Mouse (Mus musculus): ENCODE data around the gene Lrrc4. TPM values are rescaled to one million over a fixed set of nuclear protein-coding genes. Genes with fewer than 3 reads are reported as not detected.

Gene Lrrc4
- polyA plus RNA-seq, 1 experiment from 2014 or later: 0.51 TPM

GRCm38 (mm10) chr6:28875333-28875732 lies 43.8 kb upstream of the Lrrc4 start:
- TF ChIP-seq CTCF (IDR thresholded peaks at IDR 0.05; ENCODE audit: low read depth) (no peak), EP300 (optimal IDR thresholded peaks at IDR 0.05) (no peak)
- H3K4me2 ChIP-seq (replicated peaks; ENCODE audit: low read depth): no peak overlapping the region
- 96% methylated on average over 1 of the region's 1 CpGs for WGBS

DNA sequence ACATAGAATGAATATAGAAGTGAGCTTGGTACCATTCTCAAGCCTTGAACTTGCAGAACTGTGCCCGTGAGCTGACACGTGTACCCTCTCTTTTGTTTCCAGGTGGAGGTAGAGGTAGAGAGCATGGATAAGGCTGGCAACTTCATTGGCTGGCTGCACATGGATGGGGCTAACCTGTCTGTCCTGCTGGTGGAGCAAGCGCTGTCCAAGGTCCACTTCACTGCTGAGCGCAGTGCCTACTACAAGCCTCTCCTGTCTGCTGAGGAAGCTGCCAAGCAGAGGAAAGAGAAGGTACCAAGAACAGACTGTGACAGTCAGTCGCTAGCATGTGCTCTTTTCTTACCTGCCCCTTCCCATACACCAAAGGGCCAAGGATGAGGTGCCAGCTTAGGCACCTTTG lies 43.2 kb upstream of the Lrrc4 start:
- no peak overlapping the region for H3K4me2 ChIP-seq (replicated peaks; ENCODE audit: low read depth)
- 93% methylated on average over 5 of the region's 5 CpGs for WGBS
- no peaks in the 10 kb centered on the region for H3K4me1 ChIP-seq (replicated peaks; ENCODE audit: control insufficient read depth, insufficient read depth)
- DNase-seq (ENCODE audit: low spot score): no peak
- no peaks in the 10 kb centered on the region for H3K9me3 ChIP-seq (ENCODE audit: control insufficient read depth, low read length)
- no peak overlapping the region for H3K9ac ChIP-seq (ENCODE audit: low read length)
- no peak overlapping the region for H3K4me3 ChIP-seq (ENCODE audit: low read depth, low read length)
- H3K27me3 ChIP-seq (ENCODE audit: control insufficient read depth, insufficient read depth, low read length): no peaks in the 10 kb centered on the region
- ATAC-seq (ENCODE audit: low FRiP score, low TSS enrichment): no peak
- no peaks in the 10 kb centered on the region for H3K36me3 ChIP-seq (ENCODE audit: control insufficient read depth, insufficient read depth, low read length)
- H3K27ac ChIP-seq (replicated peaks): no peak overlapping the region
- no peak for TF ChIP-seq EP300 (optimal IDR thresholded peaks at IDR 0.05)
- no peak for TF ChIP-seq CTCF (IDR thresholded peaks at IDR 0.05; ENCODE audit: low read depth)

More at GRCm38 (mm10) chr6:28875333-28875732, 43.8 kb upstream of the Lrrc4 start:
- no peaks in the 10 kb centered on the region for H3K9me3 ChIP-seq (ENCODE audit: control insufficient read depth, low read length)
- ATAC-seq (ENCODE audit: low FRiP score, low TSS enrichment) (no peak), DNase-seq (ENCODE audit: low spot score) (no peak)
- H3K4me1 ChIP-seq (replicated peaks; ENCODE audit: control insufficient read depth, insufficient read depth): no peaks in the 10 kb centered on the region
- H3K36me3 ChIP-seq (ENCODE audit: control insufficient read depth, insufficient read depth, low read length): peaks cover 3% of the 10 kb centered on the region; the same call in 1 of the 2 replicates
- H3K27ac ChIP-seq (replicated peaks): no peak overlapping the region
- no peak overlapping the region for H3K9ac ChIP-seq (ENCODE audit: low read length)
- H3K4me3 ChIP-seq (ENCODE audit: low read depth, low read length): no peak overlapping the region
- H3K27me3 ChIP-seq (ENCODE audit: control insufficient read depth, insufficient read depth, low read length): no peaks in the 10 kb centered on the region

DNA sequence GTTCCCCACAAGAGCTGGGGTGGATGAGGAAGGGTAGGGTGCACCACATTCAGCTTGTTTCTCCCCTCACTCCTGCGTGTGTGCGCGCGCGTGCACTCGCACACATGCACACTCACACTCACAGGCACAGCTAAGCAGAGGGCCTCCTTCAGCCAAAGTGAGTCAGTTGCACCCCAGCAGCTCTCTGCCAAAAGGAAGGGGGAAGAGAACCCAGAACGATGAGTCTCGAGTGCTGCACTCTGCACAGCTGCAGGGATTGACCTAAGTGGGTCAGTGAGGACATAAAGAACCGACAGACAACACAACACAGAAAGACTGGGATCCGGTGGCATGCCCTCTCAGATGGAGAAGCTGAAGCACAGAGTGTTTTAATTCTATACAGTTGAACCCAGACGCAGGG lies 42.5 kb upstream of the Lrrc4 start:
- DNase-seq (ENCODE audit: low spot score): no peak
- no peaks in the 10 kb centered on the region for H3K36me3 ChIP-seq (ENCODE audit: control insufficient read depth, insufficient read depth, low read length)

GRCm38 (mm10) chr6:28872421-28872795 lies 40.9 kb upstream of the Lrrc4 start:
- TF ChIP-seq CTCF (IDR thresholded peaks at IDR 0.05; ENCODE audit: low read depth): no peak
- no peak for TF ChIP-seq EP300 (optimal IDR thresholded peaks at IDR 0.05)
- DNase-seq (ENCODE audit: low spot score): no peak
- Histone ChIP-seq H3K9ac (ENCODE audit: low read length) (no peak overlapping the region), H3K27ac (replicated peaks) (no peak overlapping the region), H3K9me3 (ENCODE audit: control insufficient read depth, low read length) (no peaks in the 10 kb centered on the region), H3K4me2 (replicated peaks; ENCODE audit: low read depth) (no peak overlapping the region), H3K4me3 (ENCODE audit: low read depth, low read length) (no peak overlapping the region), H3K27me3 (ENCODE audit: control insufficient read depth, insufficient read depth, low read length) (no peaks in the 10 kb centered on the region), H3K4me1 (replicated peaks; ENCODE audit: control insufficient read depth, insufficient read depth) (0 out of 2 replicates have a peak, but pooled peaks cover 2% of the 10 kb centered on the region), H3K36me3 (ENCODE audit: control insufficient read depth, insufficient read depth, low read length) (no peaks in the 10 kb centered on the region)
- ATAC-seq (ENCODE audit: low FRiP score, low TSS enrichment): no peak
- 91% methylated on average over 3 of the region's 3 CpGs for WGBS

More for the DNA sequence above, 42.5 kb upstream of the Lrrc4 start:
- ATAC-seq (ENCODE audit: low FRiP score, low TSS enrichment): no peak
- Histone ChIP-seq H3K4me2 (replicated peaks; ENCODE audit: low read depth) (no peak overlapping the region), H3K4me3 (ENCODE audit: low read depth, low read length) (no peak overlapping the region), H3K9ac (ENCODE audit: low read length) (no peak overlapping the region), H3K27me3 (ENCODE audit: control insufficient read depth, insufficient read depth, low read length) (no peaks in the 10 kb centered on the region), H3K9me3 (ENCODE audit: control insufficient read depth, low read length) (no peaks in the 10 kb centered on the region), H3K4me1 (replicated peaks; ENCODE audit: control insufficient read depth, insufficient read depth) (0 out of 2 replicates have a peak, but pooled peaks cover 2% of the 10 kb centered on the region), H3K27ac (replicated peaks) (no peak overlapping the region)
- TF ChIP-seq CTCF (IDR thresholded peaks at IDR 0.05; ENCODE audit: low read depth): no peak
- TF ChIP-seq EP300 (optimal IDR thresholded peaks at IDR 0.05): no peak
- WGBS: 68% methylated on average over 11 of the region's 11 CpGs

DNA sequence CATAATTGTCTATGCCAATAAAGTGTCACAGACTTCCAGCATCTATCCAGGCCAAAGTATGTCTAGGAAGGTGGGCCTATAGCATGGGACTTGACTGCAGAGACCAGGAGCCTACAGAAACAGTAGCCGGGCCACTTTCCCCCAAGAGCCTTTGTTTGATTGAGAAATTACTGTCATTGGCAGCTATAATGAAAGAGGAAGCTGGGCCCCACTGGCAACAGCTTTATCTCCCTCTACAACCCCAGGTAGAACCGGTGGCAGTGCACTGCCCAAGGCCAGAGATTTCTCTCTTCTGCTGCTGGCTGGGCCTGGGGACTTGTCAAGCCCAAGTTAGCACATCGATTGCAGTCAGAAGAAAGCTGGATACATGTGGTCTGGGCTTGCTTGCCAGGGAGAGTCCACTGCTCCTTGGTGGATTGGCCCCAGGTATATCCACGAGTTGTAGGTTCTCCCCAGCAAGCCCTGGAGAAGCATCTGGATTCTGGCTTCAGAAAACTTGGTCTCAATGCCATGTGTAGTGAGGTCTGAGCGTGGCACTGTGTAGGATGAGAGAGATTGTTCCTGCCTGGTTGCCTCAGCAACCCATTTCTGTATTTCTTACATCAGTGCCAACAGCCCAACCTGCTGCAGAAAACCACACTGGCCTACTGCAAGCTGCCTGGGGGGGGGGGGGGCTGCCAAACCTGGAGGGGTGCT lies 40.3 kb upstream of the Lrrc4 start:
- Histone ChIP-seq H3K9ac (ENCODE audit: low read length) (no peak overlapping the region), H3K4me3 (ENCODE audit: low read depth, low read length) (no peak overlapping the region), H3K4me1 (replicated peaks; ENCODE audit: control insufficient read depth, insufficient read depth) (peaks cover 5% of the 10 kb centered on the region; the same call in 1 of the 2 replicates), H3K36me3 (ENCODE audit: control insufficient read depth, insufficient read depth, low read length) (no peaks in the 10 kb centered on the region), H3K4me2 (replicated peaks; ENCODE audit: low read depth) (no peak overlapping the region), H3K27ac (replicated peaks) (no peak overlapping the region), H3K9me3 (ENCODE audit: control insufficient read depth, low read length) (no peaks in the 10 kb centered on the region), H3K27me3 (ENCODE audit: control insufficient read depth, insufficient read depth, low read length) (no peaks in the 10 kb centered on the region)
- TF ChIP-seq EP300 (optimal IDR thresholded peaks at IDR 0.05) (no peak), CTCF (IDR thresholded peaks at IDR 0.05; ENCODE audit: low read depth) (no peak)
- DNase-seq (ENCODE audit: low spot score): no peak
- ATAC-seq (ENCODE audit: low FRiP score, low TSS enrichment): no peak
- 74% methylated on average over 5 of the region's 5 CpGs for WGBS

DNA sequence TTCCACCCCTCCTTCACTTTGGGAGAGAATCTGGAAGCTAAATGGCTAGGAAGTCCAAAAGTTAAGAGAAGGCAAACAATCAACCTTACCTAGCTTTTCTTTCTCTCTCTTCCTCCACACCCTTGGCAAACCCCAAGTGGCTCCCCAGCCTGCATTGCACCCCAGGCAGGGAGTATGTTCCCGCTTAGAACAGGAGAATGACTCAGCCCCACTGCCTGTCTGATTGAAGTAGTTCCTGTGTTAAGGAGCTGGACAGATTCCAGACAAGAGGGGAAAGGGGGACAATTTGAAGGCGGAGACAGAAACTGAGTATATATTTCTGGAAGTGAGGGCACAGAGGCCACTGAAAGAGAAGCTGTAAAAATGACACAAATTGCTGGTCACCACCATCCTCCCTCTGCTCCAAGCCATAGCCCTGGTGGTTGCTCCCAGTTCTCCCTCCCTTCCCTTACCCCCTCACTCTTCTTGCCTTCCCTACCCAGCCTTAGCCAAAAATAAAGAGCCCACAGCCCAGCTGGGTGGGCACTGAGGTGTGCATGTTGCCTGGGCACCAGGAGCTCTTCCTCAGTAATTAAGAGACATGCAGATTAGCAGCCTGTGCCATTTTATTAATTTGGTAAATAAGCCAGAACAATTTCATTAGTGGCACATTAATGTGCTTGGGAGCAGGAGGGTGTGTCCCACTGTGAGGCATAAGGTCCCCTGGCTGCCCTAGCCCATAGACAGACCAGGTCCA lies 36.1 kb upstream of the Lrrc4 start:
- no peak overlapping the region for H3K4me2 ChIP-seq (replicated peaks; ENCODE audit: low read depth)
- no peak for TF ChIP-seq EP300 (optimal IDR thresholded peaks at IDR 0.05)
- no peak for TF ChIP-seq CTCF (IDR thresholded peaks at IDR 0.05; ENCODE audit: low read depth)
- peak; percentile 82 for DNase-seq (ENCODE audit: low spot score)
- H3K4me3 ChIP-seq (ENCODE audit: low read depth, low read length): no peak overlapping the region
- H3K9me3 ChIP-seq (ENCODE audit: control insufficient read depth, low read length): no peaks in the 10 kb centered on the region
- peak; percentile 92 for ATAC-seq (ENCODE audit: low FRiP score, low TSS enrichment)
- H3K4me1 ChIP-seq (replicated peaks; ENCODE audit: control insufficient read depth, insufficient read depth): peaks cover 5% of the 10 kb centered on the region; the same call in 1 of the 2 replicates
- H3K27ac ChIP-seq (replicated peaks): peak overlapping the region; percentile 79
- no peaks in the 10 kb centered on the region for H3K36me3 ChIP-seq (ENCODE audit: control insufficient read depth, insufficient read depth, low read length)
- no peak overlapping the region for H3K9ac ChIP-seq (ENCODE audit: low read length)
- H3K27me3 ChIP-seq (ENCODE audit: control insufficient read depth, insufficient read depth, low read length): no peaks in the 10 kb centered on the region
- 31% methylated on average over 2 of the region's 2 CpGs for WGBS
